Mouse (Mus musculus): ENCODE measurements around the gene Dntt. TPM values are rescaled to one million over a fixed set of nuclear protein-coding genes. Genes with fewer than 3 reads are reported as not detected.

Dntt gene
- total RNA-seq (2021): not detected
- long read RNA-seq, experiment 1: 0 reads
- long read RNA-seq, experiment 2, partial matches to known transcripts: 1 of 1 reads
- long read RNA-seq, experiment 2, other reads (novel, unspliced or antisense): 0 of 1 reads

- DNase-seq (ENCODE audit: low spot score in 2 of 2): no peak
Observed at GRCm38 (mm10) chr19:41029219-41029618, at the start of gene Dntt. Dntt (plus strand) TSS chr19:41029275.

- DNase-seq (ENCODE audit: low spot score in 2 of 2): no peak
Observed at GRCm38 (mm10) chr19:40980671-40981070, 48.4 kb upstream of the Dntt start.

- DNase-seq (ENCODE audit: low spot score in 2 of 2): no peak
Observed at GRCm38 (mm10) chr19:40984536-40984935, 44.5 kb upstream of the Dntt start.

- no peak for DNase-seq (ENCODE audit: low spot score in 2 of 2)
Observed at GRCm38 (mm10) chr19:40988856-40989255, 40.2 kb upstream of the Dntt start.

GRCm38 (mm10) chr19:40989961-40990600, 39.0 kb upstream of the Dntt start:
- DNase-seq (ENCODE audit: low spot score in 2 of 2): no peak

- DNase-seq (ENCODE audit: low spot score in 2 of 2): no peak
Observed at GRCm38 (mm10) chr19:40990781-40991343, 38.2 kb upstream of the Dntt start.

- no peak for DNase-seq (ENCODE audit: low spot score in 2 of 2)
Observed at GRCm38 (mm10) chr19:40991626-40992025, 37.4 kb upstream of the Dntt start.

- DNase-seq (ENCODE audit: low spot score in 2 of 2): no peak
Observed at GRCm38 (mm10) chr19:40992096-40992495, 37.0 kb upstream of the Dntt start.

GRCm38 (mm10) chr19:40992517-40993044, 36.5 kb upstream of the Dntt start:
- no peak for DNase-seq (ENCODE audit: low spot score in 2 of 2)

GRCm38 (mm10) chr19:40993356-40993755, 35.7 kb upstream of the Dntt start:
- DNase-seq (ENCODE audit: low spot score in 2 of 2): no peak

GRCm38 (mm10) chr19:40994057-40994585, 35.0 kb upstream of the Dntt start, which contains the start of gene Blnk:
Blnk (minus strand) TSS chr19:40994535.
- DNase-seq (ENCODE audit: low spot score in 2 of 2): no peak

- DNase-seq (ENCODE audit: low spot score in 2 of 2): no peak
Observed at GRCm38 (mm10) chr19:40994911-40995310, 34.2 kb upstream of the Dntt start.

- no peak for DNase-seq (ENCODE audit: low spot score in 2 of 2)
Observed at GRCm38 (mm10) chr19:40995449-40996401, 33.4 kb upstream of the Dntt start.

GRCm38 (mm10) chr19:40996722-40997121, 32.4 kb upstream of the Dntt start:
- no peak for DNase-seq (ENCODE audit: low spot score in 2 of 2)

GRCm38 (mm10) chr19:40998469-40999170, 30.5 kb upstream of the Dntt start:
- DNase-seq (ENCODE audit: low spot score in 2 of 2): no peak

- no peak for DNase-seq (ENCODE audit: low spot score in 2 of 2)
Observed at GRCm38 (mm10) chr19:40999569-40999968, 29.5 kb upstream of the Dntt start.

- DNase-seq (ENCODE audit: low spot score in 2 of 2): no peak
Observed at GRCm38 (mm10) chr19:41003694-41004315, 25.3 kb upstream of the Dntt start.

GRCm38 (mm10) chr19:41006621-41007020, 22.5 kb upstream of the Dntt start:
- no peak for DNase-seq (ENCODE audit: low spot score in 2 of 2)

- no peak for DNase-seq (ENCODE audit: low spot score in 2 of 2)
Observed at GRCm38 (mm10) chr19:41007326-41007725, 21.7 kb upstream of the Dntt start.

GRCm38 (mm10) chr19:41007733-41008132, 21.3 kb upstream of the Dntt start:
- DNase-seq (ENCODE audit: low spot score in 2 of 2): no peak
